ENCODE assay signal across 12 mouse cellular contexts in genomic region chr12:79534778-79535177, GRCm38 (mm10).
A peak's percentile ranks its signal among the peaks of the same experiment; 100 is the strongest.
DNase-seq lines count a peak whose midpoint lies in the region; ATAC-seq and TF ChIP-seq lines count a peak whose summit lies in the region.
"Had no signal": no experiment of that assay in that cellular context is flagged by ENCODE, and none has a peak within 500 bp of the region (broad histone marks: within the 10 kb centered on the region; RNA-seq: fewer than 3 reads in every experiment).

No protein-coding gene starts in this region.

- no peak for TF ChIP-seq CTCF in heart, adult 2 months (IDR thresholded peaks at IDR 0.05)
- no peak for TF ChIP-seq CTCF in brain, embryonic 14.5 days (IDR thresholded peaks at IDR 0.05; ENCODE audit: borderline replicate concordance, extremely low read depth, insufficient read depth, insufficient read length)
- TF ChIP-seq CTCF in lung, adult 2 months (IDR thresholded peaks at IDR 0.05; ENCODE audit: insufficient read depth, low read length) = no peak

- H3K9me3 ChIP-seq in heart, embryonic 13.5 days = no peaks in the 10 kb centered on the region
- H3K9me3 ChIP-seq in embryonic facial prominence, embryonic 14.5 days (ENCODE audit: control insufficient read depth, low read length) = no peaks in the 10 kb centered on the region
- no peaks in the 10 kb centered on the region for H3K9me3 ChIP-seq in hindbrain, embryonic 12.5 days (replicated peaks)
- H3K9me3 ChIP-seq: neural tube, embryonic 13.5 days had no signal

- no peak for ATAC-seq in heart, embryonic 13.5 days (ENCODE audit: extremely low read depth, insufficient number of reproducible peaks, low FRiP score, low TSS enrichment)
- no peak for ATAC-seq in embryonic facial prominence, embryonic 14.5 days (ENCODE audit: low read depth)
- no peak for ATAC-seq in hindbrain, embryonic 12.5 days (ENCODE audit: low FRiP score)

- no peak for DNase-seq in heart, adult 2 months
- DNase-seq in brain, embryonic 14.5 days (ENCODE audit: low read depth) = peak; percentile 68
- no peak for DNase-seq in embryonic facial prominence, embryonic 14.5 days (ENCODE audit: low spot score)
- peak; percentile 8 for DNase-seq in lung, adult 2 months
- DNase-seq in spleen, postnatal 14 days (ENCODE audit: low spot score in 2 of 2) = no peak
- DNase-seq in Muller cell, postnatal 12 days (ENCODE audit: inconsistent ontology term) = no peak
- DNase-seq: cerebellum, postnatal 14 days; right cerebral cortex, postnatal 25 days had no signal

- H3K79me2 ChIP-seq in heart, adult 2 months (replicated peaks; ENCODE audit: control insufficient read depth, insufficient read depth, low read length) = no peaks in the 10 kb centered on the region

- no peaks in the 10 kb centered on the region for H3K27me3 ChIP-seq in heart, embryonic 13.5 days (replicated peaks)
- no peaks in the 10 kb centered on the region for H3K27me3 ChIP-seq in heart, adult 2 months (ENCODE audit: control insufficient read depth, insufficient read depth, low read length)
- H3K27me3 ChIP-seq in embryonic facial prominence, embryonic 14.5 days (replicated peaks; ENCODE audit: control insufficient read depth, insufficient read depth, low read length) = no peaks in the 10 kb centered on the region
- no peaks in the 10 kb centered on the region for H3K27me3 ChIP-seq in hindbrain, embryonic 12.5 days

- no peak overlapping the region for H3K9ac ChIP-seq in heart, embryonic 13.5 days
- no peak overlapping the region for H3K9ac ChIP-seq in heart, adult 2 months (ENCODE audit: low read depth, low read length)
- no peak overlapping the region for H3K9ac ChIP-seq in embryonic facial prominence, embryonic 14.5 days (ENCODE audit: low read depth, low read length)
- H3K9ac ChIP-seq in hindbrain, embryonic 12.5 days = no peak overlapping the region
- H3K9ac ChIP-seq: hindbrain, embryonic 14.5 days; neural tube, embryonic 13.5 days had no signal

- peaks cover 53% of the 10 kb centered on the region for H3K4me1 ChIP-seq in heart, embryonic 13.5 days
- H3K4me1 ChIP-seq in heart, adult 2 months (ENCODE audit: control insufficient read depth, insufficient read depth, low read length) = peaks cover 4% of the 10 kb centered on the region
- peaks cover 38% of the 10 kb centered on the region for H3K4me1 ChIP-seq in embryonic facial prominence, embryonic 14.5 days (ENCODE audit: control insufficient read depth, insufficient read depth, low read length)
- H3K4me1 ChIP-seq in lung, adult 2 months (ENCODE audit: control insufficient read depth, insufficient read depth, low read length) = peaks cover 21% of the 10 kb centered on the region
- H3K4me1 ChIP-seq in hindbrain, embryonic 12.5 days = peaks cover 26% of the 10 kb centered on the region

- H3K36me3 ChIP-seq in heart, embryonic 13.5 days = no peaks in the 10 kb centered on the region
- peaks cover 8% of the 10 kb centered on the region for H3K36me3 ChIP-seq in heart, adult 2 months (ENCODE audit: control insufficient read depth, insufficient read depth, low read length)
- H3K36me3 ChIP-seq in embryonic facial prominence, embryonic 14.5 days (ENCODE audit: control insufficient read depth, insufficient read depth, low read length) = no peaks in the 10 kb centered on the region
- no peaks in the 10 kb centered on the region for H3K36me3 ChIP-seq in hindbrain, embryonic 12.5 days
- H3K36me3 ChIP-seq: neural tube, embryonic 13.5 days had no signal

- no peak overlapping the region for H3K4me3 ChIP-seq in heart, embryonic 13.5 days
- H3K4me3 ChIP-seq in heart, adult 2 months = no peak overlapping the region
- H3K4me3 ChIP-seq in embryonic facial prominence, embryonic 14.5 days (ENCODE audit: low read depth, low read length) = no peak overlapping the region
- H3K4me3 ChIP-seq in lung, adult 2 months (replicated peaks; ENCODE audit: extremely low read depth, low read depth, low read length) = no peak overlapping the region
- no peak overlapping the region for H3K4me3 ChIP-seq in hindbrain, embryonic 12.5 days
- H3K4me3 ChIP-seq: neural tube, embryonic 13.5 days had no signal

- WGBS in heart, embryonic 13.5 days = 18% methylated on average over 1 of the region's 1 CpGs
- 82% methylated on average over 1 of the region's 1 CpGs for WGBS in heart, adult 2 months
- 81% methylated on average over 1 of the region's 1 CpGs for WGBS in embryonic facial prominence, embryonic 14.5 days
- 68% methylated on average over 1 of the region's 1 CpGs for WGBS in lung, adult 2 months
- 87% methylated on average over 1 of the region's 1 CpGs for WGBS in hindbrain, embryonic 12.5 days

- no peak for TF ChIP-seq POLR2A in heart, adult 2 months (IDR thresholded peaks at IDR 0.05; ENCODE audit: insufficient read depth, low read depth, low read length)
- TF ChIP-seq POLR2A in brain, embryonic 14.5 days (IDR thresholded peaks at IDR 0.05; ENCODE audit: borderline replicate concordance, extremely low read depth, insufficient read depth, insufficient read length, poor library complexity, severe bottlenecking) = no peak
- TF ChIP-seq POLR2A in lung, adult 2 months (IDR thresholded peaks at IDR 0.05; ENCODE audit: borderline replicate concordance, extremely low read depth, low read depth, low read length) = no peak

- intact Hi-C loops in heart, adult 2 months (cut with DNase I) = loop anchor here (5.0 kb wide), 1 partner anchor 63 kb away; no protein-coding TSS in a partner anchor

- TF ChIP-seq EP300 in heart, adult 2 months (IDR thresholded peaks at IDR 0.05; ENCODE audit: insufficient read depth, low read depth, low read length) = no peak

- peak overlapping the region; percentile 72 for H3K27ac ChIP-seq in heart, embryonic 13.5 days (replicated peaks)
- no peak overlapping the region for H3K27ac ChIP-seq in heart, adult 2 months
- H3K27ac ChIP-seq in embryonic facial prominence, embryonic 14.5 days (replicated peaks; ENCODE audit: low read depth, low read length) = peak overlapping the region; percentile 17
- H3K27ac ChIP-seq in hindbrain, embryonic 12.5 days = no peak overlapping the region
- H3K27ac ChIP-seq: hindbrain, embryonic 14.5 days; neural tube, embryonic 13.5 days had no signal

- H3K4me2 ChIP-seq in heart, embryonic 13.5 days = no peak overlapping the region
- no peak overlapping the region for H3K4me2 ChIP-seq in embryonic facial prominence, embryonic 14.5 days (ENCODE audit: low read depth, low read length)
- no peak overlapping the region for H3K4me2 ChIP-seq in hindbrain, embryonic 12.5 days (replicated peaks)
- H3K4me2 ChIP-seq: hindbrain, embryonic 14.5 days; neural tube, embryonic 13.5 days had no signal

Comparison
In these comparisons a context has a peak if more than half of its experiments do, and no peak if none do; other contexts are left out.
1. H3K27ac ChIP-seq: peak in heart, embryonic 13.5 days (single experiment) and embryonic facial prominence, embryonic 14.5 days (single experiment); none in heart, adult 2 months (single experiment) and hindbrain, embryonic 12.5 days (single experiment).
2. DNase-seq: peak in brain, embryonic 14.5 days (single experiment) and lung, adult 2 months (single experiment); none in heart, adult 2 months (0 of 2), embryonic facial prominence, embryonic 14.5 days (single experiment), spleen, postnatal 14 days (0 of 2) and Muller cell, postnatal 12 days (single experiment).